ENCODE assay signal across 10 mouse cellular contexts in genomic region chr12:73020941-73021340, GRCm38 (mm10). TPM values are rescaled to one million over a fixed set of nuclear protein-coding genes. Genes with fewer than 3 reads are reported as not detected.
DNase-seq lines count a peak whose midpoint lies in the region; ATAC-seq and TF ChIP-seq lines count a peak whose summit lies in the region.
"Had no signal": no experiment of that assay in that cellular context is flagged by ENCODE, and none has a peak within 500 bp of the region (broad histone marks: within the 10 kb centered on the region; RNA-seq: fewer than 3 reads in every experiment).

No protein-coding gene starts in this region.

- H3K27me3 ChIP-seq in hindbrain, embryonic 10.5 days (ENCODE audit: insufficient read depth, poor library complexity, severe bottlenecking) = no peaks in the 10 kb centered on the region
- no peaks in the 10 kb centered on the region for H3K27me3 ChIP-seq in hindbrain, embryonic 16.5 days (replicated peaks; ENCODE audit: control insufficient read depth, insufficient read depth, low read length)
- no peaks in the 10 kb centered on the region for H3K27me3 ChIP-seq in forebrain, postnatal 0 days (ENCODE audit: insufficient read depth, low read length)
- no peaks in the 10 kb centered on the region for H3K27me3 ChIP-seq in kidney, postnatal 0 days (ENCODE audit: insufficient read depth, low read length)
- no peaks in the 10 kb centered on the region for H3K27me3 ChIP-seq in liver, postnatal 0 days (ENCODE audit: insufficient read depth, low read length)

- WGBS in hindbrain, embryonic 10.5 days = 12% methylated on average over 4 of the region's 4 CpGs
- WGBS in hindbrain, embryonic 16.5 days = 5% methylated on average over 4 of the region's 4 CpGs
- 5% methylated on average over 4 of the region's 4 CpGs for WGBS in forebrain, postnatal 0 days
- WGBS in kidney, postnatal 0 days = 1% methylated on average over 4 of the region's 4 CpGs
- 7% methylated on average over 4 of the region's 4 CpGs for WGBS in liver, postnatal 0 days (ENCODE audit: insufficient replicate concordance)

- H3K27ac ChIP-seq in hindbrain, embryonic 10.5 days = no peak overlapping the region
- H3K27ac ChIP-seq in hindbrain, embryonic 16.5 days (ENCODE audit: low read depth, low read length) = no peak overlapping the region
- H3K27ac ChIP-seq in forebrain, postnatal 0 days (ENCODE audit: low read depth, low read length) = no peak overlapping the region
- H3K27ac ChIP-seq in kidney, postnatal 0 days = no peak overlapping the region
- no peak overlapping the region for H3K27ac ChIP-seq in liver, postnatal 0 days (ENCODE audit: low read depth)

- H3K36me3 ChIP-seq in hindbrain, embryonic 10.5 days = no peaks in the 10 kb centered on the region
- no peaks in the 10 kb centered on the region for H3K36me3 ChIP-seq in hindbrain, embryonic 16.5 days (ENCODE audit: control insufficient read depth, insufficient read depth, low read length)
- no peaks in the 10 kb centered on the region for H3K36me3 ChIP-seq in forebrain, postnatal 0 days (ENCODE audit: insufficient read depth)
- H3K36me3 ChIP-seq in kidney, postnatal 0 days (ENCODE audit: insufficient read depth, low read length) = no peaks in the 10 kb centered on the region
- H3K36me3 ChIP-seq in liver, postnatal 0 days (replicated peaks; ENCODE audit: insufficient read depth, low read length) = no peaks in the 10 kb centered on the region

- no peak overlapping the region for H3K9ac ChIP-seq in hindbrain, embryonic 16.5 days (ENCODE audit: low read depth, low read length)
- H3K9ac ChIP-seq in forebrain, postnatal 0 days = no peak overlapping the region
- no peak overlapping the region for H3K9ac ChIP-seq in kidney, postnatal 0 days (ENCODE audit: low read depth, low read length)
- H3K9ac ChIP-seq in liver, postnatal 0 days (replicated peaks) = no peak overlapping the region

- H3K9me3 ChIP-seq in hindbrain, embryonic 10.5 days = 0 out of 2 replicates have a peak, but pooled peaks cover 3% of the 10 kb centered on the region
- H3K9me3 ChIP-seq in hindbrain, embryonic 16.5 days (ENCODE audit: control insufficient read depth, low read length) = no peaks in the 10 kb centered on the region
- H3K9me3 ChIP-seq in forebrain, postnatal 0 days (ENCODE audit: low read length) = no peaks in the 10 kb centered on the region
- H3K9me3 ChIP-seq in kidney, postnatal 0 days (replicated peaks; ENCODE audit: low read length) = no peaks in the 10 kb centered on the region
- no peaks in the 10 kb centered on the region for H3K9me3 ChIP-seq in liver, postnatal 0 days (ENCODE audit: low read length)

- no peak overlapping the region for H3K4me3 ChIP-seq in hindbrain, embryonic 10.5 days
- H3K4me3 ChIP-seq in hindbrain, embryonic 16.5 days (ENCODE audit: low read length) = no peak overlapping the region
- H3K4me3 ChIP-seq in forebrain, postnatal 0 days (ENCODE audit: low read depth, low read length) = no peak overlapping the region
- H3K4me3 ChIP-seq in kidney, postnatal 0 days (replicated peaks; ENCODE audit: low read depth, low read length) = no peak overlapping the region
- no peak overlapping the region for H3K4me3 ChIP-seq in liver, postnatal 0 days (ENCODE audit: low read depth, low read length)

- no peaks in the 10 kb centered on the region for H3K4me1 ChIP-seq in hindbrain, embryonic 10.5 days (replicated peaks)
- no peaks in the 10 kb centered on the region for H3K4me1 ChIP-seq in hindbrain, embryonic 16.5 days (ENCODE audit: control insufficient read depth, insufficient read depth, low read depth, low read length)
- no peaks in the 10 kb centered on the region for H3K4me1 ChIP-seq in forebrain, postnatal 0 days (ENCODE audit: insufficient read depth)
- H3K4me1 ChIP-seq in kidney, postnatal 0 days (replicated peaks; ENCODE audit: insufficient read depth, low read length) = no peaks in the 10 kb centered on the region
- H3K4me1 ChIP-seq in liver, postnatal 0 days (ENCODE audit: insufficient read depth) = no peaks in the 10 kb centered on the region

- no peak for TF ChIP-seq EP300 in liver, postnatal 0 days (IDR thresholded peaks at IDR 0.05; ENCODE audit: low read depth)

- peak; percentile 83 for TF ChIP-seq CTCF in forebrain, postnatal 0 days (IDR thresholded peaks at IDR 0.05; ENCODE audit: low read depth)
- peak; percentile 89 for TF ChIP-seq CTCF in kidney, postnatal 0 days (IDR thresholded peaks at IDR 0.05; ENCODE audit: low read depth)
- TF ChIP-seq CTCF in liver, postnatal 0 days (IDR thresholded peaks at IDR 0.05; ENCODE audit: low read depth) = peak; percentile 80

- no peak for ATAC-seq in hindbrain, embryonic 16.5 days
- peak; percentile 62 for ATAC-seq in CD4-positive, CD25-positive, alpha-beta regulatory T cell, adult 4 months
- ATAC-seq in forebrain, postnatal 0 days = peak; percentile 55; the same call in 1 of the 2 replicates
- ATAC-seq in kidney, postnatal 0 days (replicated peaks; ENCODE audit: low FRiP score, low read depth) = no peak
- no peak for ATAC-seq in liver, postnatal 0 days

- peak; percentile 58 for DNase-seq in hindbrain, embryonic 10.5 days (ENCODE audit: low spot score)
- peak; percentile 12 for DNase-seq in c-Kit-negative CD71-positive TER-119-positive erythroid progenitor cells, embryonic 14.5 days (ENCODE audit: low read depth, low spot score)
- DNase-seq in forebrain, postnatal 0 days = peak; percentile 81
- DNase-seq in kidney, postnatal 0 days (ENCODE audit: low spot score) = peak; percentile 89
- peak; percentile 75 for DNase-seq in liver, postnatal 0 days
- peak; percentile 77 for DNase-seq in right cerebral cortex, postnatal 4 days

- H3K4me2 ChIP-seq in hindbrain, embryonic 16.5 days (ENCODE audit: low read length) = no peak overlapping the region
- H3K4me2 ChIP-seq in forebrain, postnatal 0 days (ENCODE audit: low read depth) = no peak overlapping the region
- no peak overlapping the region for H3K4me2 ChIP-seq in kidney, postnatal 0 days (ENCODE audit: low read length)
- H3K4me2 ChIP-seq in liver, postnatal 0 days (ENCODE audit: low read depth, low read length) = no peak overlapping the region

RNA-seq across cellular contexts. Expression of gene Six1, which starts 32.7 kb away (rescaled TPM):
- polyA plus RNA-seq in hindbrain, embryonic 10.5 days (2016; fragmentation: Nextera tagmentation; extraction: Ambion mirVana) = 21.1 and 33.5 TPM in 2 replicates
- polyA plus RNA-seq in hindbrain, embryonic 16.5 days (2015; fragmentation: Nextera tagmentation; extraction: Ambion mirVana) = 0.58 and 1.5 TPM in 2 replicates
- polyA plus RNA-seq in CD4-positive, CD25-positive, alpha-beta regulatory T cell, adult 4 months (2017; shearing (Covaris generic)) = not detected
- 0.62 and 0.77 TPM in 2 replicates for total RNA-seq in forebrain, postnatal 0 days (2014; rRNA removed)
- 0.65 TPM in 2 replicates for polyA plus RNA-seq in forebrain, postnatal 0 days (2015; fragmentation: Nextera tagmentation; extraction: Ambion mirVana)
- 0.26 and 0.46 TPM in 2 replicates for polyA plus RNA-seq in kidney, postnatal 0 days (2015; fragmentation: Nextera tagmentation; extraction: Ambion mirVana)
- polyA plus RNA-seq in liver, postnatal 0 days (2015; fragmentation: Nextera tagmentation; extraction: Ambion mirVana) = 0.04 and 0.17 TPM in 2 replicates
- total RNA-seq: layer of hippocampus, postnatal 25 days had no signal
- polyA plus RNA-seq: spleen, adult 2 months had no signal

Comparison
In these comparisons a context has a peak if more than half of its experiments do, and no peak if none do; other contexts are left out.
1. DNase-seq: peak in every context shown above with its lines; median percentile 89 in kidney, postnatal 0 days; 81 in forebrain, postnatal 0 days; 77 in right cerebral cortex, postnatal 4 days; 75 in liver, postnatal 0 days; 58 in hindbrain, embryonic 10.5 days; 12 in c-Kit-negative CD71-positive TER-119-positive erythroid progenitor cells, embryonic 14.5 days.
2. ATAC-seq: peak in CD4-positive, CD25-positive, alpha-beta regulatory T cell, adult 4 months (single experiment) and forebrain, postnatal 0 days (single experiment); none in hindbrain, embryonic 16.5 days (single experiment), kidney, postnatal 0 days (single experiment) and liver, postnatal 0 days (single experiment).
3. Peak in every context shown above with its lines, with median percentiles within 50 percentile points of each other: CTCF ChIP-seq.